10 mouse cellular contexts compared by ENCODE assay signal in genomic region chr5:98363428-98363827, GRCm38 (mm10). TPM values are rescaled to one million over a fixed set of nuclear protein-coding genes. Genes with fewer than 3 reads are reported as not detected.
DNase-seq lines count a peak whose midpoint lies in the region; ATAC-seq and TF ChIP-seq lines count a peak whose summit lies in the region.
"Had no signal": no experiment of that assay in that cellular context is flagged by ENCODE, and none has a peak within 500 bp of the region (broad histone marks: within the 10 kb centered on the region; RNA-seq: fewer than 3 reads in every experiment).

No protein-coding gene starts in this region.

- no peaks in the 10 kb centered on the region for H3K27me3 ChIP-seq in heart, postnatal 0 days (ENCODE audit: control insufficient read depth, insufficient read depth, low read length)
- no peaks in the 10 kb centered on the region for H3K27me3 ChIP-seq in heart, embryonic 11.5 days (ENCODE audit: control insufficient read depth, insufficient read depth, low read length)
- H3K27me3 ChIP-seq in testis, adult 2 months (ENCODE audit: control insufficient read depth, insufficient read depth, low read length): no peaks in the 10 kb centered on the region
- H3K27me3 ChIP-seq in small intestine, adult 2 months (ENCODE audit: control insufficient read depth, insufficient read depth, low read length): no peaks in the 10 kb centered on the region

- H3K4me1 ChIP-seq in heart, postnatal 0 days (ENCODE audit: control insufficient read depth, insufficient read depth): no peaks in the 10 kb centered on the region
- no peaks in the 10 kb centered on the region for H3K4me1 ChIP-seq in heart, embryonic 11.5 days (ENCODE audit: control insufficient read depth, insufficient read depth, low read length)
- no peaks in the 10 kb centered on the region for H3K4me1 ChIP-seq in testis, adult 2 months (ENCODE audit: control insufficient read depth, insufficient read depth, low read length)
- no peaks in the 10 kb centered on the region for H3K4me1 ChIP-seq in small intestine, adult 2 months (ENCODE audit: control insufficient read depth, insufficient read depth, insufficient read length, low read length)

- no peak for TF ChIP-seq EP300 in heart, postnatal 0 days (IDR thresholded peaks at IDR 0.05; ENCODE audit: low read depth)

- DNase-seq in heart, postnatal 0 days (ENCODE audit: low spot score): no peak
- DNase-seq in testis, postnatal 14 days (ENCODE audit: low spot score): no peak
- peak; percentile 42 for DNase-seq in embryo, embryonic 9.5 days (ENCODE audit: extremely low spot score)
- DNase-seq in cerebellum, adult 9-11 months: no peak
- no peak for DNase-seq in cerebellum, adult 8-10 months
- DNase-seq: heart, postnatal 4 days had no signal

- no peak overlapping the region for H3K9ac ChIP-seq in heart, postnatal 0 days (replicated peaks; ENCODE audit: low read depth, low read length)
- no peak overlapping the region for H3K9ac ChIP-seq in heart, embryonic 11.5 days (ENCODE audit: low read depth, low read length)

- TF ChIP-seq CTCF in heart, postnatal 0 days (IDR thresholded peaks at IDR 0.05; ENCODE audit: low read depth): peak; percentile 40
- peak; percentile 84; the same call in 1 of the 2 replicates for TF ChIP-seq CTCF in testis, adult 2 months (IDR thresholded peaks at IDR 0.05; ENCODE audit: control insufficient read depth, insufficient read depth, insufficient replicate concordance, low read depth, low read length)
- peak; percentile 40; the same call in 1 of the 2 replicates for TF ChIP-seq CTCF in small intestine, adult 2 months (IDR thresholded peaks at IDR 0.05; ENCODE audit: extremely low read depth, insufficient read length, insufficient replicate concordance, low read depth, low read length)

- no peak overlapping the region for H3K4me3 ChIP-seq in heart, postnatal 0 days (ENCODE audit: low read depth, low read length)
- no peak overlapping the region for H3K4me3 ChIP-seq in heart, embryonic 11.5 days (ENCODE audit: low read depth, low read length)
- no peak overlapping the region for H3K4me3 ChIP-seq in testis, adult 2 months (ENCODE audit: control insufficient read depth, low read depth, low read length)
- no peak overlapping the region for H3K4me3 ChIP-seq in small intestine, adult 2 months (ENCODE audit: low read depth, low read length)

- H3K36me3 ChIP-seq in heart, postnatal 0 days (replicated peaks; ENCODE audit: control insufficient read depth, insufficient read depth, low read length): no peaks in the 10 kb centered on the region
- no peaks in the 10 kb centered on the region for H3K36me3 ChIP-seq in heart, embryonic 11.5 days (ENCODE audit: control insufficient read depth, insufficient read depth, low read length)
- H3K36me3 ChIP-seq in testis, adult 2 months (ENCODE audit: control insufficient read depth, insufficient read depth, low read length): no peaks in the 10 kb centered on the region
- no peaks in the 10 kb centered on the region for H3K36me3 ChIP-seq in small intestine, adult 2 months (ENCODE audit: control insufficient read depth, insufficient read depth, low read length)
- H3K36me3 ChIP-seq: G1E had no signal

- WGBS in heart, postnatal 0 days: 47% methylated on average over 8 of the region's 8 CpGs
- WGBS in heart, embryonic 11.5 days (ENCODE audit: insufficient replicate concordance): 34% methylated on average over 8 of the region's 8 CpGs
- 80% methylated on average over 8 of the region's 8 CpGs for WGBS in small intestine, adult 2 months

- TF ChIP-seq POLR2A in testis, adult 2 months (IDR thresholded peaks at IDR 0.05; ENCODE audit: control insufficient read depth, low read depth, low read length): no peak
- TF ChIP-seq POLR2A in small intestine, adult 2 months (IDR thresholded peaks at IDR 0.05; ENCODE audit: low read depth, low read length): no peak

- no peak overlapping the region for H3K4me2 ChIP-seq in heart, postnatal 0 days (ENCODE audit: low read depth, low read length)
- H3K4me2 ChIP-seq in heart, embryonic 11.5 days: no peak overlapping the region

- no peak overlapping the region for H3K27ac ChIP-seq in heart, postnatal 0 days (ENCODE audit: low read depth)
- H3K27ac ChIP-seq in heart, embryonic 11.5 days (ENCODE audit: low read depth, low read length): no peak overlapping the region
- no peak overlapping the region for H3K27ac ChIP-seq in testis, adult 2 months (ENCODE audit: control insufficient read depth, insufficient read depth, low read depth, low read length)
- H3K27ac ChIP-seq in small intestine, adult 2 months (ENCODE audit: insufficient read depth, low read depth, low read length): no peak overlapping the region

- ATAC-seq in heart, postnatal 0 days (ENCODE audit: insufficient read depth, low read depth): no peak
- no peak for ATAC-seq in heart, embryonic 11.5 days (replicated peaks; ENCODE audit: insufficient number of reproducible peaks, low FRiP score, low TSS enrichment)

- H3K9me3 ChIP-seq in heart, postnatal 0 days (replicated peaks; ENCODE audit: control insufficient read depth, low read length): no peaks in the 10 kb centered on the region
- no peaks in the 10 kb centered on the region for H3K9me3 ChIP-seq in heart, embryonic 11.5 days (replicated peaks; ENCODE audit: control insufficient read depth, low read length)

RNA-seq across cellular contexts. Expression of gene Cfap299, which starts 34.3 kb away (rescaled TPM):
- 0.50 TPM in 1 of 2 replicates, not detected in the other for total RNA-seq in heart, postnatal 0 days (2014; rRNA removed; ENCODE audit: low replicate concordance)
- 0.20 and 0.38 TPM in 2 replicates for polyA plus RNA-seq in heart, postnatal 0 days (2015; fragmentation: Nextera tagmentation; extraction: Ambion mirVana)
- not detected in 2 replicates for polyA plus RNA-seq in heart, embryonic 11.5 days (2014; fragmentation: Nextera tagmentation; extraction: Ambion mirVana)
- 47.7 and 62.1 TPM in 2 replicates for polyA plus RNA-seq in testis, adult 2 months (2012; rRNA removed)
- polyA plus RNA-seq in small intestine, adult 2 months (2012; rRNA removed): not detected in 2 replicates
- total RNA-seq: G1E; heart, postnatal 4 days had no signal
- polyA plus RNA-seq: G1E had no signal

Comparison
In these comparisons a context has a peak if more than half of its experiments do, and no peak if none do; other contexts are left out.
1. RNA of gene Cfap299, which starts 34.3 kb away (polyA plus RNA-seq): 47.7 to 62.1 TPM in testis, adult 2 months; 0.20 to 0.38 TPM in heart, postnatal 0 days, not detected in heart, embryonic 11.5 days and not detected in small intestine, adult 2 months; every median in the first group is over 10 times any median in the second.
2. Peak in every context shown above with its lines, with median percentiles within 50 percentile points of each other: CTCF ChIP-seq.